Mouse (Mus musculus) lung, postnatal 36 days (tissue): ENCODE results near the gene Stk35.

Source experiments
- DNase-seq: peaks from one replicate; pipeline ENCODE4 v3.0.0; 2022; ENCODE audit warnings: mixed read lengths

Gene Stk35

GRCm38 (mm10) chr2:129838321-129838720, 38.0 kb downstream of the Stk35 start:
- no peak for DNase-seq

GRCm38 (mm10) chr2:129845826-129846225, 45.5 kb downstream of the Stk35 start:
- DNase-seq = peak; percentile 59

GRCm38 (mm10) chr2:129846501-129846900, 46.2 kb downstream of the Stk35 start:
- no peak for DNase-seq

GRCm38 (mm10) chr2:129849078-129849477, 48.8 kb downstream of the Stk35 start:
- DNase-seq = peak; percentile 42

- DNase-seq = peak; percentile 6
Observed at GRCm38 (mm10) chr2:129851512-129851911, 51.2 kb downstream of the Stk35 start.

- no peak for DNase-seq
Observed at GRCm38 (mm10) chr2:129863256-129863655, 62.9 kb downstream of the Stk35 start.

- no peak for DNase-seq
Observed at GRCm38 (mm10) chr2:129864958-129865357, 64.6 kb downstream of the Stk35 start.

GRCm38 (mm10) chr2:129869151-129869550, 68.8 kb downstream of the Stk35 start:
- DNase-seq = no peak

GRCm38 (mm10) chr2:129871246-129871645, 70.9 kb downstream of the Stk35 start:
- no peak for DNase-seq

- DNase-seq = no peak
Observed at GRCm38 (mm10) chr2:129872071-129872470, 71.8 kb downstream of the Stk35 start.

- peak; percentile 87 for DNase-seq
Observed at GRCm38 (mm10) chr2:129873489-129873888, 73.2 kb downstream of the Stk35 start.

GRCm38 (mm10) chr2:129874084-129874483, 73.8 kb downstream of the Stk35 start:
- DNase-seq = no peak

- no peak for DNase-seq
Observed at GRCm38 (mm10) chr2:129874509-129875095, 74.3 kb downstream of the Stk35 start.

GRCm38 (mm10) chr2:129876935-129877334, 76.6 kb downstream of the Stk35 start:
- no peak for DNase-seq

- DNase-seq = peak; percentile 60
Observed at GRCm38 (mm10) chr2:129879817-129880216, 79.5 kb downstream of the Stk35 start.

- DNase-seq = no peak
Observed at GRCm38 (mm10) chr2:129880226-129880625, 79.9 kb downstream of the Stk35 start.

GRCm38 (mm10) chr2:129881886-129882285, 81.6 kb downstream of the Stk35 start:
- no peak for DNase-seq
